Mouse (Mus musculus) bone marrow, adult 2 months (tissue): ENCODE results near the gene Actg1.

Experiments used
- CTCF ChIP-seq: fragments of 200-500 bp; IDR thresholded peaks from 2 replicates; pipeline ENCODE4 v1.5.1; 2011; ENCODE audit warnings: low read length, control low read depth; ENCODE audit not compliant: control insufficient read depth, insufficient read depth
- POLR2A ChIP-seq: fragments of 200-500 bp; IDR thresholded peaks from 2 replicates; pipeline ENCODE4 v1.6.1; 2011; ENCODE audit warnings: low read depth, mild to moderate bottlenecking, control low read depth, low read length, borderline replicate concordance; ENCODE audit not compliant: control insufficient read depth

- TF ChIP-seq CTCF (no peak), POLR2A (peak; percentile 95)
Observed at GRCm38 (mm10) chr11:120315832-120316689, 32.3 kb downstream of the Actg1 start.
